Mouse (Mus musculus) embryonic facial prominence, embryonic 13.5 days (tissue): ENCODE measurements around the gene Vipas39. TPM values are rescaled to one million over a fixed set of nuclear protein-coding genes. Genes with fewer than 3 reads are reported as not detected.

Experiments used
- microRNA-seq: library from miRNA; unstranded; fragments of <30 nt; microRNA quantifications from one replicate; pipeline ENCODE4, GENCODE M21; 2016
- polyA plus RNA-seq: library from polyadenylated mRNA; unstranded; fragments of >200 nt; fragmentation: Nextera tagmentation; extraction: Ambion mirVana; gene quantifications from 2 replicates; pipeline ENCODE4 v1.2.1, GENCODE M21; 2015

Vipas39 gene
- polyA plus RNA-seq, 1 experiment from 2014 or later = 49.6 TPM

Small RNA genes lying within 50 kb of the gene (microRNA-seq; reads per million reads assigned to microRNA genes)
- not detected for gene Gm47293

Other genes starting within 250 kb of the Vipas39 start
- gene Tmem63c, start 244.9 kb downstream of the Vipas39 start, polyA plus RNA-seq = 0.17 TPM in 1 of 2 replicates, not detected in the other
- 0.33 and 0.38 TPM in 2 replicates for gene Ngb, start 163.7 kb downstream of the Vipas39 start, polyA plus RNA-seq
- 29.1 and 32.1 TPM in 2 replicates for gene Gstz1, start 119.1 kb downstream of the Vipas39 start, polyA plus RNA-seq
- 14.3 and 14.4 TPM in 2 replicates for gene Pomt2, start 118.3 kb downstream of the Vipas39 start, polyA plus RNA-seq
- gene Samd15, start 66.5 kb downstream of the Vipas39 start, polyA plus RNA-seq = 1.5 and 2.4 TPM in 2 replicates
- gene Tmed8, start 65.8 kb downstream of the Vipas39 start, polyA plus RNA-seq = 2.0 and 2.4 TPM in 2 replicates
- 0.32 and 0.84 TPM in 2 replicates for gene Noxred1, start 27.5 kb downstream of the Vipas39 start, polyA plus RNA-seq
- gene Ahsa1, start 223 bp upstream of the Vipas39 start, polyA plus RNA-seq = 210 and 231 TPM in 2 replicates
- gene Ism2, start 33.4 kb upstream of the Vipas39 start, polyA plus RNA-seq = 1.1 and 1.6 TPM in 2 replicates
- 70.5 and 76.3 TPM in 2 replicates for gene Sptlc2, start 122.1 kb upstream of the Vipas39 start, polyA plus RNA-seq
- gene Slirp, start 177.6 kb upstream of the Vipas39 start, polyA plus RNA-seq = 336 and 343 TPM in 2 replicates
- 65.9 and 76.1 TPM in 2 replicates for gene Alkbh1, start 177.8 kb upstream of the Vipas39 start, polyA plus RNA-seq
- gene Snw1, start 206.0 kb upstream of the Vipas39 start, polyA plus RNA-seq = 139 and 148 TPM in 2 replicates
- not detected in 2 replicates for gene Gm5788, start 228.5 kb upstream of the Vipas39 start, polyA plus RNA-seq
- gene Gm8300, start 248.1 kb upstream of the Vipas39 start, polyA plus RNA-seq = not detected in 2 replicates